Mouse (Mus musculus): ENCODE results near the gene 4930402H24Rik. TPM values are rescaled to one million over a fixed set of nuclear protein-coding genes. Genes with fewer than 3 reads are reported as not detected.

The 4930402H24Rik gene
- polyA plus RNA-seq, 1 experiment from 2014 or later, result 33.3 TPM

GRCm38 (mm10) chr2:130848313-130848712 lies 57.9 kb downstream of the 4930402H24Rik start:
- WGBS, result 90% methylated on average over 4 of the region's 4 CpGs
- ATAC-seq (replicated peaks; ENCODE audit: low FRiP score, low TSS enrichment, low read depth), result no peak
- Histone ChIP-seq H3K4me2 (ENCODE audit: low read length) (no peak overlapping the region), H3K27me3 (replicated peaks; ENCODE audit: control insufficient read depth, insufficient read depth, low read length) (no peaks in the 10 kb centered on the region), H3K9ac (ENCODE audit: low read length) (no peak overlapping the region), H3K36me3 (ENCODE audit: control insufficient read depth, insufficient read depth, low read length) (no peaks in the 10 kb centered on the region), H3K4me1 (replicated peaks; ENCODE audit: control insufficient read depth, insufficient read depth, low read length) (no peaks in the 10 kb centered on the region), H3K4me3 (ENCODE audit: low read depth, low read length) (no peak overlapping the region), H3K9me3 (ENCODE audit: control insufficient read depth, low read length) (no peaks in the 10 kb centered on the region), H3K27ac (ENCODE audit: low read depth) (no peak overlapping the region)
- DNase-seq (ENCODE audit: low spot score), result no peak

GRCm38 (mm10) chr2:130843623-130844022 lies 62.6 kb downstream of the 4930402H24Rik start:
- no peak overlapping the region for H3K9ac ChIP-seq (ENCODE audit: low read length)
- DNase-seq (ENCODE audit: low spot score), result no peak
- no peak overlapping the region for H3K4me2 ChIP-seq (ENCODE audit: low read length)
- no peaks in the 10 kb centered on the region for H3K36me3 ChIP-seq (ENCODE audit: control insufficient read depth, insufficient read depth, low read length)
- WGBS, result 51% methylated on average over 2 of the region's 2 CpGs
- no peak overlapping the region for H3K27ac ChIP-seq (ENCODE audit: low read depth)
- no peaks in the 10 kb centered on the region for H3K9me3 ChIP-seq (ENCODE audit: control insufficient read depth, low read length)
- no peaks in the 10 kb centered on the region for H3K27me3 ChIP-seq (replicated peaks; ENCODE audit: control insufficient read depth, insufficient read depth, low read length)
- no peak for ATAC-seq (replicated peaks; ENCODE audit: low FRiP score, low TSS enrichment, low read depth)
- no peak overlapping the region for H3K4me3 ChIP-seq (ENCODE audit: low read depth, low read length)
- peaks cover 15% of the 10 kb centered on the region for H3K4me1 ChIP-seq (replicated peaks; ENCODE audit: control insufficient read depth, insufficient read depth, low read length)

GRCm38 (mm10) chr2:130840846-130841245 lies 65.4 kb downstream of the 4930402H24Rik start:
- H3K36me3 ChIP-seq (ENCODE audit: control insufficient read depth, insufficient read depth, low read length), result no peaks in the 10 kb centered on the region
- no peaks in the 10 kb centered on the region for H3K27me3 ChIP-seq (replicated peaks; ENCODE audit: control insufficient read depth, insufficient read depth, low read length)
- H3K9me3 ChIP-seq (ENCODE audit: control insufficient read depth, low read length), result no peaks in the 10 kb centered on the region
- peak overlapping the region; percentile 88 for H3K27ac ChIP-seq (ENCODE audit: low read depth)
- peak overlapping the region; percentile 84 for H3K4me2 ChIP-seq (ENCODE audit: low read length)
- no peak overlapping the region for H3K9ac ChIP-seq (ENCODE audit: low read length)
- ATAC-seq (replicated peaks; ENCODE audit: low FRiP score, low TSS enrichment, low read depth) (peak; percentile 58), DNase-seq (ENCODE audit: low spot score) (peak; percentile 70)
- peaks cover 19% of the 10 kb centered on the region for H3K4me1 ChIP-seq (replicated peaks; ENCODE audit: control insufficient read depth, insufficient read depth, low read length)
- WGBS, result 9% methylated on average over 4 of the region's 4 CpGs
- peak overlapping the region; percentile 97 for H3K4me3 ChIP-seq (ENCODE audit: low read depth, low read length)

GRCm38 (mm10) chr2:130839874-130840661 lies 66.1 kb downstream of the 4930402H24Rik start:
- Histone ChIP-seq H3K4me3 (ENCODE audit: low read depth, low read length) (peak overlapping the region; percentile 97), H3K36me3 (ENCODE audit: control insufficient read depth, insufficient read depth, low read length) (no peaks in the 10 kb centered on the region), H3K9ac (ENCODE audit: low read length) (peak overlapping the region; percentile 80), H3K27me3 (replicated peaks; ENCODE audit: control insufficient read depth, insufficient read depth, low read length) (no peaks in the 10 kb centered on the region), H3K4me2 (ENCODE audit: low read length) (peak overlapping the region; percentile 84), H3K4me1 (replicated peaks; ENCODE audit: control insufficient read depth, insufficient read depth, low read length) (peaks cover 19% of the 10 kb centered on the region), H3K9me3 (ENCODE audit: control insufficient read depth, low read length) (no peaks in the 10 kb centered on the region), H3K27ac (ENCODE audit: low read depth) (peak overlapping the region; percentile 88)
- peak; percentile 86 for ATAC-seq (replicated peaks; ENCODE audit: low FRiP score, low TSS enrichment, low read depth)
- peak; percentile 94 for DNase-seq (ENCODE audit: low spot score)
- WGBS, result under 1% methylated on average over 73 of the region's 77 CpGs

GRCm38 (mm10) chr2:130839528-130839873 lies 66.7 kb downstream of the 4930402H24Rik start:
- under 1% methylated on average over 19 of the region's 19 CpGs for WGBS

GRCm38 (mm10) chr2:130839084-130839483 lies 67.1 kb downstream of the 4930402H24Rik start:
- no peak for ATAC-seq (replicated peaks; ENCODE audit: low FRiP score, low TSS enrichment, low read depth)
- Histone ChIP-seq H3K9me3 (ENCODE audit: control insufficient read depth, low read length) (no peaks in the 10 kb centered on the region), H3K27me3 (replicated peaks; ENCODE audit: control insufficient read depth, insufficient read depth, low read length) (no peaks in the 10 kb centered on the region), H3K36me3 (ENCODE audit: control insufficient read depth, insufficient read depth, low read length) (no peaks in the 10 kb centered on the region), H3K4me1 (replicated peaks; ENCODE audit: control insufficient read depth, insufficient read depth, low read length) (peaks cover 19% of the 10 kb centered on the region), H3K4me2 (ENCODE audit: low read length) (peak overlapping the region; percentile 84), H3K27ac (ENCODE audit: low read depth) (peak overlapping the region; percentile 88), H3K4me3 (ENCODE audit: low read depth, low read length) (peak overlapping the region; percentile 97), H3K9ac (ENCODE audit: low read length) (peak overlapping the region; percentile 80)
- peak; percentile 71 for DNase-seq (ENCODE audit: low spot score)
- 3% methylated on average over 10 of the region's 10 CpGs for WGBS

More at GRCm38 (mm10) chr2:130839528-130839873, 66.7 kb downstream of the 4930402H24Rik start:
- ATAC-seq (replicated peaks; ENCODE audit: low FRiP score, low TSS enrichment, low read depth) (peak; percentile 54), DNase-seq (ENCODE audit: low spot score) (no peak)
- Histone ChIP-seq H3K27ac (ENCODE audit: low read depth) (peak overlapping the region; percentile 88), H3K36me3 (ENCODE audit: control insufficient read depth, insufficient read depth, low read length) (no peaks in the 10 kb centered on the region), H3K9me3 (ENCODE audit: control insufficient read depth, low read length) (no peaks in the 10 kb centered on the region), H3K4me3 (ENCODE audit: low read depth, low read length) (peak overlapping the region; percentile 97), H3K9ac (ENCODE audit: low read length) (peak overlapping the region; percentile 80), H3K27me3 (replicated peaks; ENCODE audit: control insufficient read depth, insufficient read depth, low read length) (no peaks in the 10 kb centered on the region), H3K4me1 (replicated peaks; ENCODE audit: control insufficient read depth, insufficient read depth, low read length) (peaks cover 19% of the 10 kb centered on the region), H3K4me2 (ENCODE audit: low read length) (peak overlapping the region; percentile 84)

- H3K9me3 ChIP-seq (ENCODE audit: control insufficient read depth, low read length), result no peaks in the 10 kb centered on the region
- 42% methylated on average over 1 of the region's 1 CpGs for WGBS
- no peak overlapping the region for H3K4me3 ChIP-seq (ENCODE audit: low read depth, low read length)
- no peak for DNase-seq (ENCODE audit: low spot score)
- H3K36me3 ChIP-seq (ENCODE audit: control insufficient read depth, insufficient read depth, low read length), result no peaks in the 10 kb centered on the region
- no peaks in the 10 kb centered on the region for H3K27me3 ChIP-seq (replicated peaks; ENCODE audit: control insufficient read depth, insufficient read depth, low read length)
- no peak overlapping the region for H3K27ac ChIP-seq (ENCODE audit: low read depth)
- no peak for ATAC-seq (replicated peaks; ENCODE audit: low FRiP score, low TSS enrichment, low read depth)
- peak overlapping the region; percentile 84 for H3K4me2 ChIP-seq (ENCODE audit: low read length)
- H3K9ac ChIP-seq (ENCODE audit: low read length), result no peak overlapping the region
- peaks cover 19% of the 10 kb centered on the region for H3K4me1 ChIP-seq (replicated peaks; ENCODE audit: control insufficient read depth, insufficient read depth, low read length)
Measured at GRCm38 (mm10) chr2:130838131-130838530, 68.1 kb downstream of the 4930402H24Rik start.

GRCm38 (mm10) chr2:130833699-130834098 lies 72.5 kb downstream of the 4930402H24Rik start:
- Histone ChIP-seq H3K36me3 (ENCODE audit: control insufficient read depth, insufficient read depth, low read length) (peaks cover 11% of the 10 kb centered on the region), H3K27ac (ENCODE audit: low read depth) (no peak overlapping the region), H3K27me3 (replicated peaks; ENCODE audit: control insufficient read depth, insufficient read depth, low read length) (no peaks in the 10 kb centered on the region), H3K4me3 (ENCODE audit: low read depth, low read length) (no peak overlapping the region), H3K4me2 (ENCODE audit: low read length) (no peak overlapping the region), H3K9ac (ENCODE audit: low read length) (no peak overlapping the region), H3K4me1 (replicated peaks; ENCODE audit: control insufficient read depth, insufficient read depth, low read length) (peaks cover 5% of the 10 kb centered on the region; the same call in 1 of the 2 replicates), H3K9me3 (ENCODE audit: control insufficient read depth, low read length) (no peaks in the 10 kb centered on the region)
- DNase-seq (ENCODE audit: low spot score) (no peak), ATAC-seq (replicated peaks; ENCODE audit: low FRiP score, low TSS enrichment, low read depth) (no peak)
- WGBS, result 82% methylated on average over 3 of the region's 3 CpGs

GRCm38 (mm10) chr2:130832582-130832981 lies 73.6 kb downstream of the 4930402H24Rik start:
- no peak overlapping the region for H3K27ac ChIP-seq (ENCODE audit: low read depth)
- no peaks in the 10 kb centered on the region for H3K27me3 ChIP-seq (replicated peaks; ENCODE audit: control insufficient read depth, insufficient read depth, low read length)
- no peak overlapping the region for H3K4me3 ChIP-seq (ENCODE audit: low read depth, low read length)
- H3K9ac ChIP-seq (ENCODE audit: low read length), result no peak overlapping the region
- no peaks in the 10 kb centered on the region for H3K4me1 ChIP-seq (replicated peaks; ENCODE audit: control insufficient read depth, insufficient read depth, low read length)
- 37% methylated on average over 1 of the region's 1 CpGs for WGBS
- no peaks in the 10 kb centered on the region for H3K9me3 ChIP-seq (ENCODE audit: control insufficient read depth, low read length)
- DNase-seq (ENCODE audit: low spot score) (no peak), ATAC-seq (replicated peaks; ENCODE audit: low FRiP score, low TSS enrichment, low read depth) (no peak)
- H3K4me2 ChIP-seq (ENCODE audit: low read length), result no peak overlapping the region
- H3K36me3 ChIP-seq (ENCODE audit: control insufficient read depth, insufficient read depth, low read length), result peaks cover 11% of the 10 kb centered on the region

Data from intestine, embryonic 14.5 days (tissue).